Comparison of ENCODE assay signal across 11 mouse cellular contexts in genomic region chr17:6769602-6770001, GRCm38 (mm10). TPM values are rescaled to one million over a fixed set of nuclear protein-coding genes. Genes with fewer than 3 reads are reported as not detected.
DNase-seq lines count a peak whose midpoint lies in the region; ATAC-seq lines count a peak whose summit lies in the region.
"Had no signal": no experiment of that assay in that cellular context is flagged by ENCODE, and none has a peak within 500 bp of the region (broad histone marks: within the 10 kb centered on the region; RNA-seq: fewer than 3 reads in every experiment).

No protein-coding gene starts in this region.

- H3K4me1 ChIP-seq in heart, embryonic 13.5 days, result peaks cover 96% of the 10 kb centered on the region
- peaks cover 60% of the 10 kb centered on the region for H3K4me1 ChIP-seq in heart, embryonic 11.5 days (ENCODE audit: control insufficient read depth, insufficient read depth, low read length)
- H3K4me1 ChIP-seq in kidney, embryonic 16.5 days (ENCODE audit: insufficient read depth, low read length), result peaks cover 88% of the 10 kb centered on the region

- peak overlapping the region; percentile 59 for H3K9ac ChIP-seq in heart, embryonic 13.5 days
- H3K9ac ChIP-seq in heart, embryonic 11.5 days (ENCODE audit: low read depth, low read length), result no peak overlapping the region
- peak overlapping the region; percentile 40; the same call in 1 of the 2 replicates for H3K9ac ChIP-seq in kidney, embryonic 16.5 days (replicated peaks; ENCODE audit: low read length)
- H3K9ac ChIP-seq: liver, embryonic 15.5 days had no signal

- H3K36me3 ChIP-seq in heart, embryonic 13.5 days, result no peaks in the 10 kb centered on the region
- no peaks in the 10 kb centered on the region for H3K36me3 ChIP-seq in heart, embryonic 11.5 days (ENCODE audit: control insufficient read depth, insufficient read depth, low read length)
- H3K36me3 ChIP-seq in kidney, embryonic 16.5 days (ENCODE audit: insufficient read depth, low read length), result no peaks in the 10 kb centered on the region

- H3K4me2 ChIP-seq in heart, embryonic 13.5 days, result no peak overlapping the region
- no peak overlapping the region for H3K4me2 ChIP-seq in heart, embryonic 11.5 days
- H3K4me2 ChIP-seq in kidney, embryonic 16.5 days (replicated peaks; ENCODE audit: low read depth, low read length), result no peak overlapping the region
- H3K4me2 ChIP-seq: liver, embryonic 15.5 days had no signal

- peak overlapping the region; percentile 90 for H3K27ac ChIP-seq in heart, embryonic 13.5 days (replicated peaks)
- no peak overlapping the region for H3K27ac ChIP-seq in heart, embryonic 11.5 days (ENCODE audit: low read depth, low read length)
- peak overlapping the region; percentile 85 for H3K27ac ChIP-seq in kidney, embryonic 16.5 days (ENCODE audit: low read length)
- H3K27ac ChIP-seq: liver, embryonic 15.5 days; macrophage had no signal

- H3K27me3 ChIP-seq in heart, embryonic 13.5 days (replicated peaks), result no peaks in the 10 kb centered on the region
- no peaks in the 10 kb centered on the region for H3K27me3 ChIP-seq in heart, embryonic 11.5 days (ENCODE audit: control insufficient read depth, insufficient read depth, low read length)
- H3K27me3 ChIP-seq in kidney, embryonic 16.5 days (ENCODE audit: insufficient read depth, low read length), result no peaks in the 10 kb centered on the region
- H3K27me3 ChIP-seq: liver, embryonic 15.5 days had no signal

- 44% methylated on average over 4 of the region's 4 CpGs for WGBS in heart, embryonic 13.5 days
- 65% methylated on average over 4 of the region's 4 CpGs for WGBS in heart, embryonic 11.5 days (ENCODE audit: insufficient replicate concordance)
- 11% methylated on average over 4 of the region's 4 CpGs for WGBS in kidney, embryonic 16.5 days

- H3K9me3 ChIP-seq in heart, embryonic 13.5 days, result no peaks in the 10 kb centered on the region
- H3K9me3 ChIP-seq in heart, embryonic 11.5 days (replicated peaks; ENCODE audit: control insufficient read depth, low read length), result no peaks in the 10 kb centered on the region
- no peaks in the 10 kb centered on the region for H3K9me3 ChIP-seq in kidney, embryonic 16.5 days (ENCODE audit: low read length)
- H3K9me3 ChIP-seq: liver, embryonic 15.5 days had no signal

- H3K4me3 ChIP-seq in heart, embryonic 13.5 days, result no peak overlapping the region
- no peak overlapping the region for H3K4me3 ChIP-seq in heart, embryonic 11.5 days (ENCODE audit: low read depth, low read length)
- no peak overlapping the region for H3K4me3 ChIP-seq in kidney, embryonic 16.5 days (ENCODE audit: low read length)
- H3K4me3 ChIP-seq: liver, embryonic 15.5 days had no signal

- no peak for ATAC-seq in heart, embryonic 13.5 days (ENCODE audit: extremely low read depth, insufficient number of reproducible peaks, low FRiP score, low TSS enrichment)
- ATAC-seq in heart, embryonic 11.5 days (replicated peaks; ENCODE audit: insufficient number of reproducible peaks, low FRiP score, low TSS enrichment), result no peak
- ATAC-seq in kidney, embryonic 16.5 days (ENCODE audit: low FRiP score, low TSS enrichment), result no peak
- ATAC-seq in CD4-positive, CD25-positive, alpha-beta regulatory T cell, adult 4 months, result peak; percentile 28
- peak; percentile 41 for ATAC-seq in granulocyte monocyte progenitor cell, adult 5-6 weeks (replicated peaks; ENCODE audit: poor library complexity, severe bottlenecking)

- DNase-seq in kidney, adult 8-10 months, result no peak
- DNase-seq in adrenal gland, postnatal 25 days, result no peak
- no peak for DNase-seq in layer of hippocampus, adult 9-11 months
- DNase-seq: heart, adult 11 months had no signal

RNA-seq across cellular contexts. Expression of gene Ezr, which starts 13.0 kb away (rescaled TPM):
- 103 and 105 TPM in 2 replicates for polyA plus RNA-seq in heart, embryonic 13.5 days (2015; fragmentation: Nextera tagmentation; extraction: Ambion mirVana)
- polyA plus RNA-seq in heart, embryonic 11.5 days (2014; fragmentation: Nextera tagmentation; extraction: Ambion mirVana), result 89.2 and 109 TPM in 2 replicates
- 240 and 248 TPM in 2 replicates for polyA plus RNA-seq in kidney, embryonic 16.5 days (2015; fragmentation: Nextera tagmentation; extraction: Ambion mirVana)
- polyA plus RNA-seq in CD4-positive, CD25-positive, alpha-beta regulatory T cell, adult 4 months (2017; shearing (Covaris generic)), result 100 to 1,000 TPM; 110 to 136 TPM
- 44.2 and 55.0 TPM in 2 replicates for total RNA-seq in granulocyte monocyte progenitor cell, adult 5-6 weeks (2014; fragmentation: Nextera tagmentation)
- total RNA-seq in granulocyte monocyte progenitor cell, adult 5-6 weeks (2017), result 99.7 and 110 TPM in 2 replicates
- 17.9 and 29.0 TPM in 2 replicates for total RNA-seq in adrenal gland, postnatal 25 days (2021)

Comparison
In these comparisons a context has a peak if more than half of its experiments do, and no peak if none do; other contexts are left out.
1. ATAC-seq: peak in CD4-positive, CD25-positive, alpha-beta regulatory T cell, adult 4 months (single experiment) and granulocyte monocyte progenitor cell, adult 5-6 weeks (single experiment); none in heart, embryonic 13.5 days (single experiment), heart, embryonic 11.5 days (single experiment) and kidney, embryonic 16.5 days (single experiment).